Mouse (Mus musculus): ENCODE measurements around the gene Fgfr2.

Fgfr2 gene

GRCm38 (mm10) chr7:130221661-130222387, 2901.3 kb downstream of the Fgfr2 start:
- DNase-seq (ENCODE audit: low read depth, low spot score): no peak

- no peak for DNase-seq (ENCODE audit: low read depth, low spot score)
These were observed 2902.5 kb downstream of the Fgfr2 start for GRCm38 (mm10) chr7:130220627-130221026.

- no peak for DNase-seq (ENCODE audit: low read depth, low spot score)
These were observed 2903.3 kb downstream of the Fgfr2 start for GRCm38 (mm10) chr7:130219844-130220243.

- DNase-seq (ENCODE audit: low read depth, low spot score): no peak
These were observed 2906.9 kb downstream of the Fgfr2 start for GRCm38 (mm10) chr7:130216272-130216671.

- peak; percentile 42 for DNase-seq (ENCODE audit: low read depth, low spot score)
These were observed 2907.6 kb downstream of the Fgfr2 start for GRCm38 (mm10) chr7:130215348-130216252.

GRCm38 (mm10) chr7:130213156-130213555, 2910.0 kb downstream of the Fgfr2 start:
- DNase-seq (ENCODE audit: low read depth, low spot score): peak; percentile 7

- no peak for DNase-seq (ENCODE audit: low read depth, low spot score)
These were observed 2911.7 kb downstream of the Fgfr2 start for GRCm38 (mm10) chr7:130211411-130211810.

GRCm38 (mm10) chr7:130208601-130209000, 2914.5 kb downstream of the Fgfr2 start:
- DNase-seq (ENCODE audit: low read depth, low spot score): no peak

GRCm38 (mm10) chr7:130206181-130206582, 2917.0 kb downstream of the Fgfr2 start:
- DNase-seq (ENCODE audit: low read depth, low spot score): peak; percentile 13

- no peak for DNase-seq (ENCODE audit: low read depth, low spot score)
These were observed 2918.0 kb downstream of the Fgfr2 start for GRCm38 (mm10) chr7:130205140-130205539.

GRCm38 (mm10) chr7:130201020-130201419, 2922.1 kb downstream of the Fgfr2 start:
- DNase-seq (ENCODE audit: low read depth, low spot score): no peak

GRCm38 (mm10) chr7:130199951-130200350, 2923.2 kb downstream of the Fgfr2 start:
- DNase-seq (ENCODE audit: low read depth, low spot score): no peak

- no peak for DNase-seq (ENCODE audit: low read depth, low spot score)
These were observed 2923.8 kb downstream of the Fgfr2 start for GRCm38 (mm10) chr7:130199317-130199716.

GRCm38 (mm10) chr7:130195081-130195480, 2928.1 kb downstream of the Fgfr2 start:
- no peak for DNase-seq (ENCODE audit: low read depth, low spot score)

GRCm38 (mm10) chr7:130190329-130190975, 2932.7 kb downstream of the Fgfr2 start:
- no peak for DNase-seq (ENCODE audit: low read depth, low spot score)

- DNase-seq (ENCODE audit: low read depth, low spot score): no peak
These were observed 2933.2 kb downstream of the Fgfr2 start for GRCm38 (mm10) chr7:130189901-130190300.

GRCm38 (mm10) chr7:130188108-130188507, 2935.0 kb downstream of the Fgfr2 start:
- DNase-seq (ENCODE audit: low read depth, low spot score): peak; percentile 6

GRCm38 (mm10) chr7:130184864-130185263, 2938.3 kb downstream of the Fgfr2 start:
- DNase-seq (ENCODE audit: low read depth, low spot score): no peak

- DNase-seq (ENCODE audit: low read depth, low spot score): no peak
These were observed 2939.2 kb downstream of the Fgfr2 start for GRCm38 (mm10) chr7:130183960-130184359.

GRCm38 (mm10) chr7:130182551-130182950, 2940.6 kb downstream of the Fgfr2 start:
- no peak for DNase-seq (ENCODE audit: low read depth, low spot score)

- DNase-seq (ENCODE audit: low read depth, low spot score): no peak
These were observed 2944.2 kb downstream of the Fgfr2 start for GRCm38 (mm10) chr7:130178991-130179390.

GRCm38 (mm10) chr7:130177009-130177408, 2946.1 kb downstream of the Fgfr2 start:
- no peak for DNase-seq (ENCODE audit: low read depth, low spot score)
